Mouse (Mus musculus): ENCODE measurements around the gene Chdh. TPM values are rescaled to one million over a fixed set of nuclear protein-coding genes. Genes with fewer than 3 reads are reported as not detected.
A peak's percentile ranks its signal among the peaks of the same experiment; 100 is the strongest.

The Chdh gene
- total RNA-seq, 1 experiment from 2014 or later = 37.0 TPM

DNA sequence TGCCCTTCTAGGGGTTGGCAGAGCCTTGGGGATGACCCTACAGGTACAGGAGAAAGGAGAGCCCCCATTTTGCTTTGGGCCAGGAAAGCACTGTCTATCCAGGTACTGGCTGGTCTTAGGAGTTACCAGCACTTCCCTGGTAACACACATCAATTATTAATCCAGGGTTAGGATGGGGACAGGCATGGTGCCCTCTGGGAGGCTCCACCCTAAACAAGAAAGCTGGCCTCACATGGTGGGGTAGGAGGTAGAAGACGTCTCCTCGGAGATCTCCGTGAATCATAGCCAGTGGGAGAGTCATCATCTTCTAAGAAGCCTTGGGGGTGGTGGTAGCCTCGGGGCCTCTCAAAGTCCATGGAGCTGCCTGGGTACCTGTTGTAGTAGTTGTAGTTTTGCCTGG lies 38.2 kb downstream of the Chdh start:
- ATAC-seq (replicated peaks; ENCODE audit: low read depth, poor library complexity, severe bottlenecking) = no peak

DNA sequence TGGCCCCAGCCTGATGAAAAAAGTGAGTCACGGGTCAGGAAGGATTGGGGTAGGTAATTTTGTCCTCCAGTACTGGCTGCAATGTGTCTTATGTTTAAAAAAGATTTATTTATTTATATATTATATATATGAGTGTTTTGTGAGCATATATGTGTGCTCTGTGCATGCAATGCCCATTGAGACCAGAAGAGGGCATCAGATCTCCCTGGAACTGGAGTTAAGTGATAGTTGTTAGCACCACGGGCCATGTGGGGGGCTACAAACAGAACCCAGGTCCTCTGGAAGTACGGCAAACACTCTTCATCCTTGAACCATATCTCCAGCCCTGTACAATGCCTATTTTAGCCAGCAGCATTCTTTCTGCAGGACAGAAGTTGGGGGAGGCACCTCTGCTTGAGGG lies 39.2 kb downstream of the Chdh start:
- ATAC-seq (replicated peaks; ENCODE audit: low read depth, poor library complexity, severe bottlenecking) = no peak

DNA sequence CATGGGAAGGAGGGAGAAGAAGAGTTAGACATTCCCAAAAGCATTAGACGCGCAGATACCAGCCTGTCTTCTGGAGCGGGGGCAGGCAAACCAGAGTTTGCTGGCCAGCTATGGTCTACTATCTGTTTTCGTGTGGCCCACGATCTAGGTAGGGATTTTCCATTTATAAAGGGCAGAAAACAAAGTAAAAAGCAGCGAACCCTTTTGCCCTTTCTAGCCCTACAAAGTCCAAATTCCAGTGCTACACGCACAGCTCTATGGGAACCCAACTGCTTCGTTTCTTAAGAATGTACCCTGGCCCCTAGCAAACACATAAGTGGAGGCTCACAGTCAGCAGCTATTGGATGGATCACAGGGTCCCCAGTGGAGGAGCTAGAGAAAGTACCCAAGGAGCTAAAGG lies 41.5 kb downstream of the Chdh start:
- ATAC-seq (replicated peaks; ENCODE audit: low read depth, poor library complexity, severe bottlenecking) = no peak

DNA sequence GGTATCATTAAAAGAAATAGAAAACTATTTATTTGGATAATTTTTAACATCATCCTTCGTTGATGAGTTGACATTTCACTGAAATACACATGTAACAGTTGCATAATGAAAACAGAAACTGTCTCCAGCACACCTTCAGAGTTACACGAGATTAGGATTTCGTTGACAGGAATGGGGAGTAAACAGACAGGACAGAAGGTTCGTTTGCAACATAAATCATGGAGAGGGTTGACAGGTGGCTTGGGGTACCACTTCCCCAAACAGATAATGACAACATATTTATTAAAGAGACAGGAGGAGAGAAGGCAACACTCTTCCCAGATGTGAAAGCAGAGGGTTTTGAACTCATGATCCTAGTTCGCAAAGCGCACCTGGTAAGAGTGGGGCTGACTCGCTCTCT lies 46.1 kb downstream of the Chdh start:
- peak; percentile 65 for ATAC-seq (replicated peaks; ENCODE audit: low read depth, poor library complexity, severe bottlenecking)

DNA sequence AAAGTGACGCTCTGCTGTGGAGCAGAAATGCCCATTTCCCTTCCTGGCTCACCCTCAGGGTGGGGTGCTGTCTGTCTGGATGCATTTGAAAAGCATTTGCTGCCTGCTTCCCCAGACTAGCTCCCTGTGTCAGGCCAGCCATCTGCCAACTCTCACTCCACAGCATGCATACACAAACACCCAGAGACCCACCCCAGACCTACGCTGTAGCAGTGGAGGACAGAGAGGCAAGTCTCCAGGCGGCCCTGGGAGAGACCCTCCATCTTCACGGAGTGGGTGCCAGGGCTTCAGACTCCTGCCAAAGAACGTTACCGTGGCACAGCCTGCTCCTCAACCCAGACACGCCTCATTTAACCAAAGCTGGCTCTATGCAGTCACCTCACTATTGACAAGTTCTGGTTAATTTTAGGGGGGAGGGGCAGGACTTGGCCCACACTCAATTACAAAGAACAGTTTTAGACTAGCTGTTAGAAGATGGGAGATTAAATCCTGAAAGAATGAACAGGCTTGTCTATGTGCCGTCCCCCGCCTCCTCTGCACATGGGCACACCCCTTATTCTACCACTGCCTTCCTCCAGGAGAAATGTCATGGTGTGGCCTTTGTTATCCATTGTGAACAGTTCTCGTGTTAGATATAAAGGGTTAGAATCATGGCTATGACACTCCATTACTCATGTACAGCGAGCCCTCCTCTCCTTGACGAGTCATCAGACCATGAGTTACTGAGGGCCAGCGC lies 47.4 kb downstream of the Chdh start:
- ATAC-seq (replicated peaks; ENCODE audit: low read depth, poor library complexity, severe bottlenecking) = no peak

DNA sequence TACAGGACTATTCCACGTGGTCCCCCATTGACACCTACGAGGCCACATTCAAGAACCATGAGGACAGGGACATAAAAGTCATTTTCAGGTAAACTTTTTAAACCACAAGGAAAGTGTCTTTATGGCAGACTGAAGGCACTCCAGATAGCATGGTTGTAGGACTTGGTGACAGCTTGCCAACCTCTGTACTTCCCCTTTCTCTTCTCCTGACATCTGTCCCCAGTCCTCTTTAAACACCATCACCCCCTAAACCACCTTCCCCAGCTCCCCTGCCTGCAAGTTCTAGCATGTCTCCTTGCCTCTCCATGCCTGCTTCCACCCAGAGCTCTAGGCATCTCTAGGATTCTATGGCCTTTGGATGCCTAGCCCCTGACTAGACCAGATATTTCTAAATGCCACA lies 56.0 kb downstream of the Chdh start:
- ATAC-seq (replicated peaks; ENCODE audit: low read depth, poor library complexity, severe bottlenecking) = peak; percentile 85

DNA sequence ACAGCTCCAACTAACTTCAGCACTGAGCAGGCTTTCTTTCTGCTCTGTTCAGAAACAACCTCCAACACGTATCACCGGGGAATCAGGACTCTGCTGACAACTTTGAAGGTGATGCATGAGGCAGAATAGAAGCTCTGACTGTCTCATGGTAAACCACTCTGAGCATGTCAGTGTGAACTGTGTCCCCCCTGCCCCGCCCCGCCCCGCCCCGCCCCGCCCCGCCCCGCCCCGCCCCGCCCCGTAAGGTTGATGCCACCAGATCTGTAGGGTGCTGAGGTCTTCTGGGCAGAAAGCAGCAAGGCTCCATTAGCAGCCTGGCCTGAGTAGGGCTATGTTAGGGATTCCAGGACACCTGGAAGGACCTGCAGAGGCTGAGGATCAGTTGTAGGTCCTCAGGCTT lies 57.9 kb downstream of the Chdh start:
- no peak for ATAC-seq (replicated peaks; ENCODE audit: low read depth, poor library complexity, severe bottlenecking)

DNA sequence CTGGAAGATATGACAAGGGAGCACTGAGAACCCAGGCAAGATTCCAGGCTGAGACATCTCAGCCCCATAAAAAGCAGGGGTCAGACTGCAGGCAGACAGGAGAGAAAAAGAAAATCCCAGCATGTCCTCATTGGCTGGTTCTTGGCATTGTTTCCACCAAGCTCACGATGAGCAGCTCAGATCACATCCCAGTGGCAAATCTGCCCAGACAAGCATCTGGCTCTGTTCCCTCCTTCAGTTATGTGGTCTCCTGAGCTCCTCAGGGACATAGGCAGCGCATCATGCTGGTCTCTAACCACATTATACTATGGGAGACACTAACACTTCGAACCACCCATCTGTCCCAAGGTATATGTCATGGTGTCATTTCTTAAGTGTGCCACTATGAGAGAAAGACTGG lies 59.7 kb downstream of the Chdh start:
- ATAC-seq (replicated peaks; ENCODE audit: low read depth, poor library complexity, severe bottlenecking) = no peak

DNA sequence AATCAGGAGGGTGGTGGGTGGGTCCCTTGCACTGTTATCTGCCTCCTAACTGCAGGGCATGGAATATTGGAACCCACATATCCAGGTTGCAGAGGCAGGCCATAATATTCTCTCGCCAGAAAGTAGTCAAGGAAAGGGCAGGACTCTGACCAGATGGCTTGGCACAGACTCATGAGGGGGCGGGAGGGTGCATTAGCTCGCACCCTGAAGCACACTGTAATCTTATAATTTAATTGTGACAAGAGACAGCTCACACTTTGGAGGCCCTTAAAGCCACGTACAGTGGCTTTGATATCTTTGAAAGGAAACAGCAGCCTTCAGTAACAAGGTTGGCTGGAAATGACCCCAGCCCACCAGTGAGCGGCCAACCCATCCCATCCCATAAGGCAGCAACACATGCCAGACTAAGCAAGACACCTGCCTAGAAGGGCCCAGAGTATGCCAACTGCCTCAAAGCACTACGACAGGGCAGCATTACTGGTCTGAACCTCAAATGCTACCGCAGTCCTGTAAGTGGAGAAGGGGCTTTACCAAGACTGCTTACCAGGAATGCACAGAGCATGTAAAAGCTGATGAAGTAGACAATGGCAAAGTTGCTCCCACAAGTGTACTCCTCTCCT lies 66.6 kb downstream of the Chdh start:
- ATAC-seq (replicated peaks; ENCODE audit: low read depth, poor library complexity, severe bottlenecking) = no peak

DNA sequence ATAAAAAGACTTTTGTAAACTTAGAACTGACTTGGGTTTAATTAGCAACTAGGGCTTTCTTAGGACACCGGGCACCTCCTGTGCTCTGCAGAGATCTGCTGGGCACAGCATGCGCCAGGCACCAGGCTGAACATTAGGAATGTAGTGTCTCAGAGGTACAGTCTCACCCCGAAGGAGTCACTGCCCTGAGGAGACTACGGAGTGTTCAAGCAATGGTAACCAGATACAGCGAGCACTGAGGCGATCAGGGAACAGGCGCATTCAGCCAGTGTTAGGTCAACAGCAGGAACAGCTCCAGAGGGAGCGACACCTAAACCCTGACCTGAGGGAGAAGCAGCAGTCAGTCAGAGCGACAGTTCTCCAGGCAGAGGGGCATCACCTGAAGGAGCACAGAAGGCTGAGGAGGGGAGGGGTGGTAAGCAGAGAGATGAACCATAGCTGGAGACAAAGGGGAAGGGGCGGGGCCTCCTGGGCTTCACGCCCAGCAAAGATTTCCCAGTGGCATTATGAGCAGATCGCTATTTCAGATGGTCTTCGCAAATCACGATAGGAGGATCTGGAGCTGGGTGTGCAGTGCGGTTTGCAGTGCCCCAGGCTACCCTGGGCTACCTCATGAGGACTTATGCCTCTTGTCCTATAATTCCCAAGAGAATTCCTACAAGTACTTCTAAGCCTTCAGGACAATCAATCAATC lies 69.4 kb downstream of the Chdh start:
- ATAC-seq (replicated peaks; ENCODE audit: low read depth, poor library complexity, severe bottlenecking) = no peak; the same call in 1 of the 2 replicates

DNA sequence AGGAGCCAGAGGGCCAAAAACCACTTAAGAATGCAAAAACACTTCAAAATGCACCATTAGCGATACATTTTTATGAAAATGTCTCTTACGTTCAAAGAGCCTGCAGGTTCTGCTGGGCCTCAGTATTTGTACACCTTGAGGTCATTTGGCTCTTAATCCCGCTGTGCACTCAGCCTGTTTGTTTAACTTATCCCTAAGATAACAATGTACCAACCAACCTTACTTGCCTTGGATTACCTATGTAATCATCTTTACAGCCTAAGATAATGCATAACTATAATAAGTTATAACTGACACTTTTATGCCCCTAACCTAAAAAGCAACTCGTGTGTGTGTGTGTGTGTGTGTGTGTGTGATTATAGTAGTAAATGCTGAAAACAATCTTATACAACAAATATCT lies 70.9 kb downstream of the Chdh start:
- no peak for ATAC-seq (replicated peaks; ENCODE audit: low read depth, poor library complexity, severe bottlenecking)

Other genes starting within 250 kb of the Chdh start
- 155 and 175 TPM in 2 replicates for gene Selenok, start 40.7 kb upstream of the Chdh start, total RNA-seq (2017)
- 25.1 and 41.0 TPM in 2 replicates for gene Actr8, start 30.7 kb upstream of the Chdh start, total RNA-seq (2017)
- gene Il17rb, start 127 bp upstream of the Chdh start, total RNA-seq (2017) = 2.9 and 3.9 TPM in 2 replicates

Data from common myeloid progenitor, adult 5-6 weeks (primary cell).